Mouse (Mus musculus) hindbrain, embryonic 10.5 days (tissue): Measurements from ENCODE around the gene Barhl1. TPM values are rescaled to one million over a fixed set of nuclear protein-coding genes. Genes with fewer than 3 reads are reported as not detected.
A peak's percentile ranks its signal among the peaks of the same experiment; 100 is the strongest.

Experiments used
- DNase-seq: peaks from one replicate; pipeline ENCODE4 v3.0.0-alpha.2; 2017; ENCODE audit warnings: low spot score
- H3K27ac ChIP-seq: fragments of 300-500 bp; sonication (generic); 2 replicates; pipeline ENCODE4 v1.5.1; 2016; ENCODE audit warnings: mild to moderate bottlenecking, moderate library complexity
- H3K27me3 ChIP-seq: fragments of 300-500 bp; sonication (generic); 2 replicates; pipeline ENCODE4 v1.6.1; 2016; ENCODE audit warnings: mild to moderate bottlenecking; ENCODE audit not compliant: poor library complexity, insufficient read depth, severe bottlenecking
- H3K36me3 ChIP-seq: fragments of 300-500 bp; sonication (generic); 2 replicates; pipeline ENCODE4 v1.6.1; 2016; ENCODE audit warnings: mild to moderate bottlenecking, moderate library complexity
- H3K4me1 ChIP-seq: fragments of 300-500 bp; sonication (generic); replicated peaks from 2 replicates; pipeline ENCODE4 v1.6.1; 2016; ENCODE audit warnings: mild to moderate bottlenecking
- H3K4me3 ChIP-seq: fragments of 300-500 bp; sonication (generic); 2 replicates; pipeline ENCODE4 v1.5.1; 2016; ENCODE audit warnings: mild to moderate bottlenecking, moderate library complexity
- H3K9me3 ChIP-seq: fragments of 300-500 bp; sonication (generic); 2 replicates; pipeline ENCODE4 v1.6.1; 2016; ENCODE audit warnings: mild to moderate bottlenecking, moderate library complexity
- WGBS: fragments of 180-500 bp; shearing (Covaris S2); methylation state at CpG from one replicate; pipeline ENCODE4 v1.1.7; 2016; 5-methylcytosine and 5-hydroxymethylcytosine counted together
- polyA plus RNA-seq: library from polyadenylated mRNA; unstranded; fragments of >200 nt; fragmentation: Nextera tagmentation; extraction: Ambion mirVana; gene quantifications from 2 replicates; pipeline ENCODE4 v1.2.1, GENCODE M21; 2016

Barhl1 gene
- polyA plus RNA-seq, 1 experiment from 2014 or later: 18.4 TPM

GRCm38 (mm10) chr2:28919001-28919400, 2.5 kb upstream of the Barhl1 start:
- no peak overlapping the region for H3K27ac ChIP-seq
- H3K9me3 ChIP-seq: no peaks in the 10 kb centered on the region
- no peaks in the 10 kb centered on the region for H3K36me3 ChIP-seq
- peaks cover 99% of the 10 kb centered on the region for H3K27me3 ChIP-seq
- 3% methylated on average over 4 of the region's 4 CpGs for WGBS
- DNase-seq: no peak
- peaks cover 22% of the 10 kb centered on the region for H3K4me1 ChIP-seq
- no peak overlapping the region for H3K4me3 ChIP-seq

GRCm38 (mm10) chr2:28917518-28918361, 1.3 kb upstream of the Barhl1 start:
- Histone ChIP-seq H3K4me1 (peaks cover 22% of the 10 kb centered on the region), H3K27ac (peak overlapping the region; percentile 72), H3K4me3 (peak overlapping the region; percentile 40), H3K9me3 (no peaks in the 10 kb centered on the region), H3K27me3 (peaks cover 100% of the 10 kb centered on the region), H3K36me3 (no peaks in the 10 kb centered on the region)
- WGBS: under 1% methylated on average over 73 of the region's 73 CpGs
- DNase-seq: peak; percentile 66

- peak; percentile 32 for DNase-seq
- 2% methylated on average over 11 of the region's 11 CpGs for WGBS
- Histone ChIP-seq H3K36me3 (no peaks in the 10 kb centered on the region), H3K9me3 (no peaks in the 10 kb centered on the region), H3K27ac (peak overlapping the region; percentile 72), H3K4me1 (peaks cover 22% of the 10 kb centered on the region), H3K4me3 (peak overlapping the region; percentile 40), H3K27me3 (peaks cover 100% of the 10 kb centered on the region)
Observed at GRCm38 (mm10) chr2:28917156-28917517, 669 bp upstream of the Barhl1 start.

- peaks cover 33% of the 10 kb centered on the region for H3K4me1 ChIP-seq
- peak; percentile 75 for DNase-seq
- H3K9me3 ChIP-seq: no peaks in the 10 kb centered on the region
- H3K4me3 ChIP-seq: peak overlapping the region; percentile 43
- H3K27ac ChIP-seq: peak overlapping the region; percentile 2; the same call in 1 of the 2 replicates
- 1% methylated on average over 50 of the region's 50 CpGs for WGBS
- no peaks in the 10 kb centered on the region for H3K36me3 ChIP-seq
- peaks cover 100% of the 10 kb centered on the region for H3K27me3 ChIP-seq
Observed at GRCm38 (mm10) chr2:28915768-28916512, 528 bp downstream of the Barhl1 start.

GRCm38 (mm10) chr2:28915104-28915738, 1.2 kb downstream of the Barhl1 start:
- WGBS: 3% methylated on average over 22 of the region's 22 CpGs
- no peaks in the 10 kb centered on the region for H3K9me3 ChIP-seq
- H3K4me1 ChIP-seq: peaks cover 33% of the 10 kb centered on the region
- peak overlapping the region; percentile 43 for H3K4me3 ChIP-seq
- H3K27me3 ChIP-seq: peaks cover 100% of the 10 kb centered on the region
- no peaks in the 10 kb centered on the region for H3K36me3 ChIP-seq
- DNase-seq: peak; percentile 29
- peak overlapping the region; percentile 2; the same call in 1 of the 2 replicates for H3K27ac ChIP-seq

- Histone ChIP-seq H3K27me3 (peaks cover 100% of the 10 kb centered on the region), H3K9me3 (no peaks in the 10 kb centered on the region), H3K27ac (no peak overlapping the region), H3K36me3 (no peaks in the 10 kb centered on the region), H3K4me1 (peaks cover 35% of the 10 kb centered on the region), H3K4me3 (peak overlapping the region; percentile 43)
- 2% methylated on average over 2 of the region's 2 CpGs for WGBS
- peak; percentile 11 for DNase-seq
Observed at GRCm38 (mm10) chr2:28914121-28914520, 2.3 kb downstream of the Barhl1 start.

GRCm38 (mm10) chr2:28912961-28913360, 3.5 kb downstream of the Barhl1 start:
- H3K36me3 ChIP-seq: no peaks in the 10 kb centered on the region
- no peak for DNase-seq
- no peak overlapping the region for H3K27ac ChIP-seq
- peak overlapping the region; percentile 43 for H3K4me3 ChIP-seq
- H3K4me1 ChIP-seq: peaks cover 42% of the 10 kb centered on the region
- H3K9me3 ChIP-seq: no peaks in the 10 kb centered on the region
- WGBS: 1% methylated on average over 4 of the region's 4 CpGs
- H3K27me3 ChIP-seq: peaks cover 100% of the 10 kb centered on the region

- Histone ChIP-seq H3K4me1 (peaks cover 43% of the 10 kb centered on the region), H3K4me3 (peak overlapping the region; percentile 43), H3K27ac (peak overlapping the region; percentile 40; the same call in 1 of the 2 replicates), H3K36me3 (no peaks in the 10 kb centered on the region), H3K27me3 (peaks cover 100% of the 10 kb centered on the region), H3K9me3 (no peaks in the 10 kb centered on the region)
- under 1% methylated on average over 33 of the region's 33 CpGs for WGBS
- DNase-seq: peak; percentile 53
Observed at GRCm38 (mm10) chr2:28912039-28912700, 4.3 kb downstream of the Barhl1 start.

- WGBS: under 1% methylated on average over 44 of the region's 44 CpGs
- H3K9me3 ChIP-seq: no peaks in the 10 kb centered on the region
- peaks cover 48% of the 10 kb centered on the region for H3K4me1 ChIP-seq
- peak overlapping the region; percentile 25; the same call in 1 of the 2 replicates for H3K27ac ChIP-seq
- H3K4me3 ChIP-seq: peak overlapping the region; percentile 43
- peaks cover 100% of the 10 kb centered on the region for H3K27me3 ChIP-seq
- DNase-seq: peak; percentile 52
- H3K36me3 ChIP-seq: no peaks in the 10 kb centered on the region
Observed at GRCm38 (mm10) chr2:28911331-28912038, 5.0 kb downstream of the Barhl1 start.

- Histone ChIP-seq H3K4me3 (peak overlapping the region; percentile 43; the same call in 1 of the 2 replicates), H3K4me1 (peaks cover 53% of the 10 kb centered on the region), H3K36me3 (0 out of 2 replicates have a peak, but pooled peaks cover 4% of the 10 kb centered on the region), H3K9me3 (no peaks in the 10 kb centered on the region), H3K27ac (no peak overlapping the region), H3K27me3 (peaks cover 100% of the 10 kb centered on the region)
- DNase-seq: peak; percentile 32
- WGBS: 4% methylated on average over 3 of the region's 3 CpGs
Observed at GRCm38 (mm10) chr2:28910877-28911276, 5.6 kb downstream of the Barhl1 start.

GRCm38 (mm10) chr2:28909818-28910710, 6.4 kb downstream of the Barhl1 start:
- Histone ChIP-seq H3K4me1 (peaks cover 56% of the 10 kb centered on the region), H3K4me3 (peak overlapping the region; percentile 43), H3K36me3 (peaks cover 9% of the 10 kb centered on the region; the same call in 1 of the 2 replicates), H3K9me3 (no peaks in the 10 kb centered on the region), H3K27me3 (peaks cover 100% of the 10 kb centered on the region), H3K27ac (peak overlapping the region; percentile 76)
- 5% methylated on average over 25 of the region's 25 CpGs for WGBS
- peak; percentile 29 for DNase-seq
